Mouse (Mus musculus) lung, postnatal 36 days (tissue): ENCODE data around the gene Cenpu.

Source experiments
- DNase-seq: peaks from one replicate; pipeline ENCODE4 v3.0.0; 2022; ENCODE audit warnings: mixed read lengths

Cenpu gene

DNA sequence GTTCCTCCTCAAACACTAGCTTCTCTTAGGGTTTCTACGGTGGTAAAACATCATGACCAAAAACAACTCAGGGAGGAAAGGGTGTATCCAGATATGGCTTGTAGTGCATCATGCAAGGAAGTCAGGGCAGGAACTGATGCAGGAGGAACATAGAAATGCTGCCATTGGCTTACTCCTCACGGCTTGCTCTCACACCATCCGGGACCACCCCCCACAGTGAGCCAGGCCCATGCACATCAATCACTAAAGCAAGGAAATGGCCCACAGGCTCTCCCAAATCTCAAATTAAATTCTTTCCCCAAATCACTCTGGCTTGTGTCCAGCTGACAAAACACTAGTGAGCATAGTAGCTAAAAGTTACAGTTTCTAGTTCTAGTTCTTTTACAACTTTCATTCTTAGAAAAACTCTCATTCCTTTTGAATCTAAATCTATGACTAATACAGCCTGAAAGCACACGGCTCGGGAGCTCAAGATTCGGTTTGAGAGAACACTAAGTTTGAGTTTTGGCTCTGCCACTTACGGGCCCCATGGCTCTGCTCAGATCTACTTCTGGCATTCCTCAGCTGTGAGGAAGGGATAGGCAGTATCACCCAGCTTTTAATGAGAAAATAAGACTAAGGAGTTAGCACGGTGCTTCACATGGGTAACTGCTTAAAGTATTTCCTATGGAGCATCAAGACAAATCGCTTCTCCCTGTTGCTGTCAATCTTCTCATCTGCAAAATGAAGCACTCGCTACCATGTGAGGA is 49.3 kb downstream of the Cenpu start:
- DNase-seq: no peak

DNA sequence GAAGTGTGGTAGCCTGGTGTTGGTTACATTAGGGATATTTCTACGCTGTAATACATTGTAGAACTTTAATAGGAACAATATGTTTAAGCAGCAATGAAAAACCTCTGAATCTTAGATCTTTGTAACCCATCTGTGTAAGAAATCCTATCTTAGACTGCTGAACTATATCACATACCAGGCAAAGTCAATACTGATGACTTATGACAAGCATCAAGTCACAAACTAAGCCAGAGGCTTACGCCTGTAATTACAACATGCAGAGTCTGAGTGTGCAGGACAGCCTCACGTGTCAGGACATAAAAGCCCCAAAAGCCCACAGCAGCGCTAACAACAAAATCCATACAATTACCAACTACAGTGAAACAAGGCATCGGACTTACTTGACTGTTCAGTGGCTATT is 51.8 kb downstream of the Cenpu start:
- DNase-seq: no peak

DNA sequence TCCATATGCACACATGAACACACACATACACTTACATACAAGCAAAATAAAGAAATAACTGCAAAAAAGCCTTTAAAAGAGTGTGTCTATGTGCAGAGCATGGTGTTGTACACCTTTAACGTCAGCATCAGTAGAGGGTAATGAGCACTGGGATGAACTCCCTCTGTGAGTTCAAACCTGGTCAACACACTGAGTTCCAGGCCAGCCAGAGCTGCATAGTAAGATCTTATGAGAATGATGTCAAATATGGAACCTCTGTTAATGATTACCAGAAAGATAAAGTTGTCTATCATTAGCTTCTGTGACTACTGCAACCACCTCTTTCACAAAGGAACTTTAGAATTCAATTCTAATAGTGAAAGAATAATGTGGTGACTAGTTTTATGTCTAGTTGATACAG is 55.1 kb downstream of the Cenpu start:
- no peak for DNase-seq

DNA sequence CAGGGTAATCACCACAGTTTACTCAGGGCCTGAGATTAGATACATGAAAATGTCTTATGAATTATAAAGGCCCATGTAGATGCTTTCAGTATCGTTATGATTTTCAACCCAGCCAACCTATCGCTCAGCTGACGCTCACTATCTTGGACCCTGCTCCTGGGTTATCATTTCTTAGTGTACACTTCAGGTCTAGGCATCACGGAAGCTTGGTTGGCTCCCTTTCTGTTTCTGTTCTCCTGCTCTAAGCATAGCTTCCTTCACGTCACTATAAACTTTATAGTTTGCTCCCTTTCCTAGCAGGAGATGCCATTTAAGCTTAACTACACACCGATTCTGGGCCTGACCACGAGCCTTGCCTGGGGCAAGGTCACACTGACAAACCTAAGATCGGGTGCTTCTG is 59.7 kb downstream of the Cenpu start:
- DNase-seq: no peak

DNA sequence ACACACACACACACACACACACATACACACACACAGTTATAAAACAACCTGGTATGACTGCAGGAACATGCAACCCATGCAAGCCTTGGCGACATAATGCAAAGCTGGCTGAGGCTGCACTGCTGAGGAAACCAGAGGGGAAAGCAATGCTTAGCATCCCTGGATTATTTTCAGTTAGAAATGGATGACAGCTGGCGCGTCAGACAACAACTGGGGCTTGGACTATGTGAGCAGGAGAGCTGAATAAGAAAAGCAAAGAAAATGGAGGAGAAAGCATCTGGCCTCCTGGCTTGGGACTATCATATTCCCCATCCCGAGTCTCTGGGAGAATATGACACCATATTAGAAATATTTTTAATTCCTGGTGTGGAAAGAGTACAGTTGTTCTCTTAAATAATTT is 61.1 kb downstream of the Cenpu start:
- DNase-seq: no peak

DNA sequence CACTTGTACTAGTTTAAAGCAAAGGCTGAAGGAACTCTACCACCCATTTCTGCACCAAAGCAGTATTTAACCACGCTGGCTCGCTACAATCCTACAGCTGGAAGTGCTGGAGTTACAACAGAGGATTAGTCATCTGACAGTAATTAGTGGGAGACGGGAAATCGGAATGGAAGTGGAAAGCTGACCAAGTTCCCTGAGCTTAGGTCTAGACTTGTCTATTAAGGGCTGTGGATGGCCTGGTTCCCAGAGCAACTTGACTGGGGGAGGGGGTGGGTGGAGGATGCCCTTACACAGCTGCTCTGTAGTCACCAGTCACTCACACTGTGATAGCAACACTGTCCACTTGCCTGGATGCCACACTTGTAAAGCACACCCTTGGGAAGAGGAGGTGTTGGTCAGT is 61.5 kb downstream of the Cenpu start:
- no peak for DNase-seq

DNA sequence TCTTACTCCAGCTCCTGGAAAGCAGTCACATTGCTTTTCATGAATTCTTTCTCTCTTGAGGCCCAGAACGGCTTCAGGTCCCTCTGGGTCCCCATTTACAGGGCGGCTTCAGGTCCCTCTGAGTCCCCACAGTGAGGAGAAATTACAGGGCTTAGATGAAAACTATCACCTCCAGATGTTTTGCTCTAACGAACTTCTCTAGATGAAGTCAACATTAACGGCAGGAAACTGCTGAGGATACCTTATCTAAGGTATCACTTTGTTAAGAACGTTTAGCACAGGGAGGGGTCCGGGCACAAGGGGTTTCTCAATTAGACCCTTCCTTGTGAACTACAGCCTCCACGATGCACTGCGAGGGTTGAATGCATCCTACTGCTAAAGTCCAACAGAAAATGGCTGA is 64.1 kb downstream of the Cenpu start:
- no peak for DNase-seq

DNA sequence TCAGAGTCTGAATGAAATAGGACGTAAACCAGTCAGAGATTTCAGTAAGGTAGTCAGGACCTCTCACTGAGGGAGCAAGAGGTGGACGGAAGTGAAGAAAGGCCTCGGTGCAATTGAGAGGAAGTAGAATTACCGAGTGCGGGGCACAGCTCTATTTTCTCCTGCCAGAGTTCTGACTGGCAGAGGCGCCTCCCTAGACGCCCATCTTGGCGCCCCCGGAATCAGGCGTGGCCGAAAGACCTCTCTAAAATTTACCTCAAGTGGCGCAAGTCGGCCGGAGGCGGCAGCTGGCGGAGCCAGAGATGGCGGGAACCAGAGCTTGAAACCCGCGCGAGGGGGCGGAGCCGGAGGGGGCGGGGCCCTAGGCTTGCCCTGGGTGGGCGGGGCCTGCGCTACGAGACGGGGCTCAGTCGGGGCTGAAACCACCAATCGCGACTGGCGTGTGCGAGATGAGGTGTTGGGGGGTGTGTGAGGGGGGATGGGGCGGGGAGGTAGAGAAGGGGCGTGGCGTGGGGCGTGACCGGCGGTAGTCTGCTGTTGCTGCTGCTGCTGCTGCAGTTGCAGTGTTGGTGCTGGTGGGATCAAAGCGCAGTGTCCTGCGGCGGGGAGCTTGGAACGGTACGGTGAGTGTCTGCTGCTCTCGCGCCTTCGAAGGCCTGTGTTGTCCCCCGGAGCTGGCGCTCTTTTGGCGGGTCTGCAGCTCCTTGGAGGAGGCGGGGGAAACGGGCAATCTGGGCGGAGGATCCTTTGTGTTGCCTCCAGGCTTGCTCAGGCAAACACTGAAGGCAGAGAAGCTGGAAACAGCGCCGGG is 65.3 kb downstream of the Cenpu start, which contains the start of the genes Primpol and Casp3:
Gene Primpol (minus strand): TSS at position 334 of the 811 bp plus-strand sequence.
Gene Casp3 (plus strand): TSS at position 413 of the 811 bp plus-strand sequence.
- DNase-seq: peak; percentile 98

DNA sequence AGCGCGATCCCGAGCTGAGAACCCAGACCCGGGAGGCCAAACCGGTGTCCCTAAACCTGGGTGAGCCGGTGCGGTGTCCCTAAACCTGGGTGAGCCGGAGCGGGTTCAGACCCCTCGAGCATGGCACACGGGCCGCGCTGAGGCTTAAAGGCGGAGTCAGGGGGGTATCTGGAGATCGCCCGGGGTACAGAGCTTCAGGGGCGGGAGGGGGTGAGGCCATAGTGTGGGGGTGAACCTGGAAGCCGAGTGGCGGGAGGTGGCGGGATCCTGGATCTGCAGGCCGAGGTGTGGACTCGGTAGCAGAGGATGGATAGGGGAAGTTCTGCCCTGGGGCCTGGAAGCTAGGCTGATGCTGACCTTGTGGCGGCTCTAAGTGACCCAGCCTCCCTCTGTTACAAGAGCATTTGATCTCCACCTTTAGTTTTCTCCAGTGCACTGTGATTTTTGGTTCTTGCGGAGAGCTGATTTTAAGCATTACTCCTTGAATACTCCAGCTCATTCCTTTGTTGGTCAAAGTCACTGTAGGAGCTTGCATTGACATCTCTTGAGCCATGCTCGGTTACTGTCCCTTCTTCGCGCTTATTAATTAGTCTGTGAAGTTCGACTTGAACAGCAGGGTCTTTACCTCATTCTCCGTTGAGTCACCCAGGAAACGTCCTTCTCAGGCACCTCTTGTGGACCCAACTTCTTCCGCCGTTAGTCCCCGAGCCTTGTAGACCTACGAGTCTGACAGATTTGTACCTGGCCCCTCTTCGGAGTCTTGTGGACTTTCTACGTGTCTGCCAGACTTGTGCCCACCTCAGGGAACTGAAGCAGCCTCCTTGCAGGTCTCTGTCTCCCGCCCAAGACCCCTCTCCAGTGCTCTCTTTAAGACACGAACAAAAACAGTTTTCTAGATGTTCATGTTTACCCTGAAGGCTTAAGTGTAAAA is 66.1 kb downstream of the Cenpu start:
- DNase-seq: peak; percentile 23

DNA sequence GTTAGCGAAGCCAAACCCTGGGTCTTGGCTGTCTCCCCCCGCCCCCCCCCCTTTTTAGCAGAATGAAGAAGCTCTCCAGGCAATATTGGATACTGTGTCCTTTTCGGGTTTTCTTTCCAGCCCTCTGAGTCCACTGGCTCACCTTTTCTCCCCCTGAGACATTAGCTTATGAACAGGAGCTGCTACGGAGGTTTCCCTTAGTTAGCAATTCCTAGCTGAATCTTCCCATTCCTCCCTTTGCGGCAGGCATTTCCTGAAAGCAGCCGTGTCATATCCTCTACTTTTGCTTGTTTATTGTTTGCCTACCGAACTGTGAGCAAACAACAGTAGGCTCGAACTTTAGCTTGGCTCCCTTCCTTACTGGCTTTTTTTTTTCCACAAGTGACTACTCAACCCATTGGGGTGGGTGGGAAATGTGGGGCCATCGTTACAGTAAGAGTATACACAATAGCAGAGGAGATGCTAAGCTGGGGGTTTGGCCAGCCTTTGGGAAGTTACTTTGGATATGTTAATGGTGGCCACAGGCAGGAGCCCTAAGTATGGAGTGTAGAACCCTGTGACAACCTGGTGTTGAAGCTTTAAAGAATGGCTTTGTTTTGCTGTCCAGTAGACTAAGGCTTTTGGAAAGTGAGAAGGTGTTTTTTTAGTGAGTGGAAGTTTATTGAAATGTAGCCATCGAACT is 67.0 kb downstream of the Cenpu start:
- no peak for DNase-seq

DNA sequence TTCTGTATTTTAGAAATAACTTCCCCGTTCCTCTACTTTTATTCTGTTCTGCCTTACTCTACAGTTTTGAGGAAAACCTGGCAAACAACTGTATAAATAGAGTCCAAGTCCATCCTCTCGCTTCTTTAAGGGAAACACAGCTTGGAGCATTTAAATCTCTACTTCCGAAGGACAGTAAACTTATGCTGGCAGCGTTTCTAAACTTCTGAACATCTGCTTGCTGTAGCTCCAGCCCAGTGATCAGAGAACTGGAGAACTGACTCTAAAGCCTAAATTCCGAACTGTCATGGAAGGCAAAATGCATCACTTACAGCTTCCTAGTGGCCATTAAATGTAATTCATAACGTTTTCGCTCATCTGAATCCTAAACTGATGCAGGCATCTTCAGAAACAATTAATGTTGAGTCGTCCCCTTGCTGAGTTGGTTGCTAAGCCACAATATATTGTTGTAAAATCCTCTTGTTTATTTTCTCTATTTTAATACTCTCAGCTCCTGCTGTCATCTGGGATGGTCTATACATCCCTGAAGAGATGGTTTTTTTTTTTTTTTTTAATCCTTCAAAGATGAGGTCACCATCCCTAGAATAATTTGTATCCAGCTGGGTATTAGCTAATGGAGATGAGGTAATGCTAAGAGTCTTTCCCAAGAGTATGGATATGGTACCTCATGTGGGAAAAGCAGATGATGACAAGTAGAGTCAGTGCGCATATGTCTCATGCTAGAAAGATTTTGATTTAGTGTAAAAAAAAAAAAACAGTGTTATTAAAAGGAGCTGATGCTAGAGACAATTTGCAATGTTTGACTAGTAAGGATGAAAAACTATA is 70.8 kb downstream of the Cenpu start:
- no peak for DNase-seq

DNA sequence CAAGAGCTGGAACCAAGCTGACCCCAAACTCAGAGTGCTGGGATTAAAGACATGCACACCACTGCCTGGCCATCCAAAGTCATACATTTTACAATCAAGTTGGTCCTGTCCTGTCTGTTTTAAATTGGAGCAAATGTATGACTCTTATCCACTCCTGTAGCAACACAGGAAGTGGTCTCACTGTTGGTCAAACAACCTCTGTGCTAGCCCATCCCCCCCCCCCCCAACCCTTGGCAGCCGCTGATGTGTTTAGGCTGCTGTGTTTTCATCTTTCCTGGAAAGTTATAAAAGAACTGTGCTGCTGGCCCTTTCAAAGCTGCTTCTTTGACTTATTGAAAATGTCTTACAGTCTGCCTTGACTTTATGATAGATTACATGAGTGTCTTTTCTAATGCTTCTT is 73.3 kb downstream of the Cenpu start:
- DNase-seq: no peak

DNA sequence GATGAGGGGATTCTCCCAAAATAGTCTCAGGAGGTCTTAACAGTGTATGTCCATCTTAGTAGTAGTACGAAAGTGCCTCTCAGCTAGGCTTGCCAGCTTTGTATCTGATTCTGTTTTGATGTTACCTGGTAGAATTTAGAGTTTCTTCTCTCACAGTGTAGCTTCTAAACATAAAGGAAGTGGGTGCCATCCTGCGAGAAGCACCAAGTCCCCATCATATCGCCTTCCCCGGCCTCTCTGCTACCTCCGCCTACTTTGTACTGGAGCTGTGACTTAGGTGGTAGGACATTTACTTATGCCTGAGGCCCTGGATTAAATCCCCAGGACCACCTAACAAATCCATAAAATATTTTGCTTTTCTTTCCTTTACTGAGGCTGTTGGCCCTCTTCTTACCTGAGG is 74.8 kb downstream of the Cenpu start:
- no peak for DNase-seq

DNA sequence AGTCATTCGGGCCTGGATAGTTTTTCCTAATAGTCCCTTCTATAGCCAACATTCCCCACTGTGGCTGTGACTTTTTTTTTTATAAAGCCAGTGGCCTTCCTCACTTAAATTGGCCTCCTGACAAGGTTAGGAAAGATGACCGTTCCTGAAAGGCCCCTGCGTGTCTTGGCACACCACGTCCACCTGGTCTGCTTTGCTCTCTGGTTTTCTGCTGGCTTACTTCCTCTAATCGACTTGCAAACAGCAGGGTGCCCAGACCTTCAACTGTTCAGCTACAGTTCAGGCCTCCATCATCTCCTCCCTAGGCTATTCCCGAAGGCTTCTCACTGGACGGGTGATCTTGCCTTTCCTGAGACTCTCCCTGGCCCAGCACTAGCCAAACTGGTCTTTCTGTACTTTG is 76.1 kb downstream of the Cenpu start:
- DNase-seq: no peak

DNA sequence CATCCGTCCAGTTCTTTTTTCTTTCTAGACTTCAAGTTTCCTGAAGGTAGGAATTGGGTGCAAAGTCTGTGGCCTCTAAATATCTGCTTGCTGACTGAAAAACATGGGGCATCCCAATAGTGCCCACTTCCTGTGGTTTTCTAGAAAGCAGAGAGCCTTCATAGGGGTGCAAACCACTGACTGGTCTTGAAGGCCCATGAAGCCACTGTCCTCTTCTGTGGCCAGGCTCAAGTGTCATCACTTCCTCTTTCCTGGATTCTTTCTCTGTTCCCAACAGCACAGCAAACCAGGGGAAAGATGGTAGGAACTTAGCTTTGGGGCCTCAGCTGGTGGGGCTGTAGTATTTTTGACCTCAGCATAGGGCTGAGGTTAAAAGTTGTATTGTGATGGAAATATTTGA is 76.8 kb downstream of the Cenpu start:
- DNase-seq: no peak
